Mouse (Mus musculus) megakaryocyte-erythroid progenitor cell, adult 5 weeks (primary cell): ENCODE measurements around the gene Slc39a5. TPM values are rescaled to one million over a fixed set of nuclear protein-coding genes. Genes with fewer than 3 reads are reported as not detected.

Source experiments
- polyA plus RNA-seq: library from polyadenylated mRNA; stranded (reverse); fragments of >175 nt; gene quantifications from 2 replicates; pipeline ENCODE4 v1.2.3, GENCODE M21; 2012

Slc39a5 gene
- 0.05 TPM in 1 of 2 replicates, not detected in the other for polyA plus RNA-seq

DNA sequence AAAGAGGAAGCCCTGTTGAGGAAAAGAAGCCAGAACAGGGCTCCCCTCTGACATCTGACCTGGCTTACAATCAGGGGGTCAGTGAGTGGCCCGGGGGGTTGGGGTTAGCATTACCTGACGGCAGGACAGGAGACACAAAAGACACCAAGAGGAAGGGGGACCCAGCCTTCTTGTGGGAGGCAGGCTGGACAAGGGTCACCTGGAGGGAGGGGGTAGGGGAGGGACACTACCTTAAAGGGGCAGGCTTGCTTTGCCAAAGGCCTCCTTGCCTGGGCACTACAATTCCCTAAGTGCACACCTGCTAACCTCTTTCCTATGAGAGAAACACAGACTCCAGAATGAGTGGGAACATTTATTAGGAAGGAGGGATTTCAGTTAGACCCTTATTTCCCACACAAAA, at the start of gene Slc39a5:
Gene Slc39a5 (minus strand): TSS at position 174 of the 400 bp plus-strand sequence.

DNA sequence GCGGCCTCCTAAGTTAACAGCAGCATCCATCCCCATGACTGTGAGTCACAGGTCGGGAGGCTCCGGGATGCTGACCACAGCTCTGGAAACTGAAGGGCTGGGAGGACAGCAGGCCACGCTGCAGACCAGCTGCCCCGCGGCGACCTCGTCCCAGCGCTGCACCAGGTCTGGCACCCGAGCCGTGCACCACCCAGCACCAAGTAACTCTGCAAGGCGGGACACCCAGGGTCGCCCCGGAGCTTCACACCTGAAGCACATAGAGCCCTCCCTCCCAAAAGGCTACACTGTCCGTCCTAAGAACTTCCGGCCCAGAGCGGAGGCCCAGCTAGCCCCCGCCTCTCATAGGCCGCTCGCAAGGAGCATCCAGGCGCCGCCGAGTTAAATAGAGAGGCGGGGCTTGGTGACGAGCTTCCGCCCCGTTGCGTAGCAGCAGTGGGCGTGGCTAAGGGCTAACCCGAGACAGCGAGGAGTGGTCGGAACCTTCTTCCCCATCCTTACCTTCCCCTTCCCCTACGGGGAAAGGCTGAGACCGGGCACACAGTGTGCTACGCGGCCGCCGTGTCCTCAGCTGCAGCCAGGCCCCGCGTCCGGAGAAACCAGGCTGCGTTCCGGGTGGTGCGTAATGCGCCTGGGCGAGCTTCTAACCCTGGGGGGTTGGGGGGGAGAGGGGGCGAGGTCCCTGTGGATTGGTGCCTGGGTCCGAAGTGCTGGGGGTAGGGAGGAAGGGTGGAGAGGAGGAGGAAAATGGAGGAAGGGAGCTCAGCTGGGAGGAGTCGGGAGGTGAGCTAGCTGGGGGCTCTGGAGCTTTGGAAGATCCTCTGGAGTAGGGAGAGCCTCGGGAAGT, 10.4 kb upstream of the Slc39a5 start, which contains the start of the genes Nabp2 and Rnf41:
Gene Nabp2 (minus strand): TSS at position 282 of the 844 bp plus-strand sequence.
Gene Rnf41 (plus strand): TSS at position 447 of the 844 bp plus-strand sequence.

DNA sequence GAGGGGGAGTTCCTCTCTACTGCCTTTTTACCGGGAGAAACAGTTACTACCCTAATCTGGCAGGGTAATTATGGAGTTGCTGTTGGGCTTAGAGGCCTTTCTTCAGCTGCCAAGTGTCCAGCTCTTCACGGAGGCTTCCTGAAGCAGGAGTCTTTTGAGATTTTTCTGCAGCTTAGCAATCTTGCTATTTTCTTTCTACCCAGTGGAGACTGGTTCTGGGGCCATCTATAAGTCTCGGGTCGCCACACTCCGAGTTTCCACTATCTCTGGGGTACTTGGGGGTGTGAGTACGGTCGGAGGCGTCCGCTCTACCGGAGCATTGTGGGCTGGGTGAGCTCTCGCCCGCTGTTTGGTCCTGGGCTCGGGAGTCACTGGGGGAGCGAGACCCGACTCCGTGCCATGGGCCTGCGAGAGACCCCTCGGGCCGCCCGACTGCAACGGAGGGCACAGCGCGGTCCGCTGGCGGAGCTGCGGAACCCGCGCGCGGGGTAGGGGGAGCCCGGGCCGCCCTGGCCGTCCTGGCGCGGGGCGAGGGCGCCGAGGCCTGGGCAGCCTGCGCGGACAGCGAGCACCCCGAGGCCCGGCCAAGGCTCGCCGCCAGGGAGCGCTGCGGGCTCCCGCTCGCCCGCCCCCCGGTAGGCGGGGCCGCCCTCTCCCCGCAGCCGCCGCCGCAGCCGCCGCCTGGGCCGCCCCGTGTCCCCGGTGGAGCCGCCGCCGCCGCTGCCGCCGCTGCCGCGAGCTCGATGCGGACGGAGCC, 24.4 kb downstream of the Slc39a5 start, which contains the start of gene Ankrd52:
Gene Ankrd52 (plus strand): TSS at position 661 of the 757 bp plus-strand sequence.

DNA sequence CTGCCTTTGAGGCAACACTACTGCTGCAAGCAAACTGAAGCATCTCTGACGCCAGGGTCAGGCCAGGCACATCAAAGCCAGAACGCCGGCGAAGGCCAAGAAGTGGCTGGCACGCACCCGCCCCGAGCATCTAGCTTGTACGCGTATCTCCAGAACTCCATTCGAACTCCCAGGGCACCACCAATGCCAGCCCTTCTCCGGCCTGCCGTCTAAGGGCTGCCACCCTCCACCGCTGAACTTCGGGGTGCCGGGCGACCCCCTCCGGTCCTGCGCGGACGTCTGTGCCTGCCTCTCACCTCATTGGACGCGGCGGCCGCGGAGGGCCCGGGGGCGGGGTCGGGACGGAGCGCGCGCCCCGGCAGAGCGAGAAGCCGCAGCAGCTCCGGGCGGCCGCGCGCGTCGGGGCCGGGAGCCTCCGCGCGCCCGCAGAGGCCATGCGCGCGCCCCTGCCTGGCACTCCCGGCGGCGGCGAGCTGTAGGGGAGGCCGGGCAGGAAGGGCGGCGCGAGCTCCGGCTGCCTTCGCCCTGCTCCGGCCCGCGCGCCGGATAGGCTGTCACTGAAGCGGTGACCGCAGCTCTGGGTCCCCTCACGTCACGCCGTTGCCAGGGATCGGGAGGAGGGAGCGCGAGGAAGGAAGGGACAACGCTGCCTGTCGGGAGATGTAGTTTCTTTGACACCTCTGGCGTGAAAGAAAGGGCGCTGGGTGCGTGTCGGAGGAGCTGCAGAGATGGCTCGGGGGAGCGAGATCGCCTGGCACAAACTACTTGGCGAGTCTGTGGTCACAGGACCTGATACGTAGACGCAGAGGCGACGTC, 32.4 kb downstream of the Slc39a5 start, which contains the start of gene Coq10a:
Gene Coq10a (minus strand): TSS at position 596 of the 816 bp plus-strand sequence.

Other genes with a start within 250 kb of the Slc39a5 start
- 6.4 and 7.7 TPM in 2 replicates for gene Rbms2, start 220.9 kb downstream of the Slc39a5 start, polyA plus RNA-seq
- 1.2 and 2.4 TPM in 2 replicates for gene Gls2, start 206.8 kb downstream of the Slc39a5 start, polyA plus RNA-seq
- 2.2 and 3.2 TPM in 2 replicates for gene Spryd4, start 189.4 kb downstream of the Slc39a5 start, polyA plus RNA-seq
- gene Mip, start 175.4 kb downstream of the Slc39a5 start, polyA plus RNA-seq = 0.21 and 0.27 TPM in 2 replicates
- gene Timeless, start 169.2 kb downstream of the Slc39a5 start, polyA plus RNA-seq = 37.8 and 58.1 TPM in 2 replicates
- gene Apon, start 147.1 kb downstream of the Slc39a5 start, polyA plus RNA-seq = 0.14 and 0.30 TPM in 2 replicates
- 0.05 and 0.19 TPM in 2 replicates for gene Apof, start 132.6 kb downstream of the Slc39a5 start, polyA plus RNA-seq
- gene Stat2, start 130.7 kb downstream of the Slc39a5 start, polyA plus RNA-seq = 17.2 and 18.9 TPM in 2 replicates
- 0.32 and 0.37 TPM in 2 replicates for gene Il23a, start 102.5 kb downstream of the Slc39a5 start, polyA plus RNA-seq
- gene Pan2, start 97.9 kb downstream of the Slc39a5 start, polyA plus RNA-seq = 4.0 and 4.9 TPM in 2 replicates
- gene Cnpy2, start 78.8 kb downstream of the Slc39a5 start, polyA plus RNA-seq = 92.5 and 111 TPM in 2 replicates
- gene Cs, start 63.5 kb downstream of the Slc39a5 start, polyA plus RNA-seq = 29.3 and 29.5 TPM in 2 replicates
- 8.1 TPM in 2 replicates for gene Coq10a, start 32.2 kb downstream of the Slc39a5 start, polyA plus RNA-seq
- gene Ankrd52, start 24.1 kb downstream of the Slc39a5 start, polyA plus RNA-seq = 65.0 and 67.0 TPM in 2 replicates
- 201 and 217 TPM in 2 replicates for gene Nabp2, start 10.3 kb upstream of the Slc39a5 start, polyA plus RNA-seq
- 15.5 and 16.3 TPM in 2 replicates for gene Rnf41, start 10.4 kb upstream of the Slc39a5 start, polyA plus RNA-seq
- 197 and 236 TPM in 2 replicates for gene Smarcc2, start 58.0 kb upstream of the Slc39a5 start, polyA plus RNA-seq
- 457 and 543 TPM in 2 replicates for gene Myl6, start 92.9 kb upstream of the Slc39a5 start, polyA plus RNA-seq
- gene Myl6b, start 97.5 kb upstream of the Slc39a5 start, polyA plus RNA-seq = 18.3 and 25.9 TPM in 2 replicates
- 147 and 159 TPM in 2 replicates for gene Esyt1, start 124.6 kb upstream of the Slc39a5 start, polyA plus RNA-seq
- gene Zc3h10, start 146.5 kb upstream of the Slc39a5 start, polyA plus RNA-seq = 33.5 and 34.0 TPM in 2 replicates
- 8,366 and 9,270 TPM in 2 replicates for gene Rpl41, start 148.1 kb upstream of the Slc39a5 start, polyA plus RNA-seq
- gene Pa2g4, start 164.8 kb upstream of the Slc39a5 start, polyA plus RNA-seq = 508 and 557 TPM in 2 replicates
- 0.46 and 0.58 TPM in 2 replicates for gene Erbb3, start 188.4 kb upstream of the Slc39a5 start, polyA plus RNA-seq
- 4,910 and 5,054 TPM in 2 replicates for gene Rps26, start 225.5 kb upstream of the Slc39a5 start, polyA plus RNA-seq
- gene Ikzf4, start 244.8 kb upstream of the Slc39a5 start, polyA plus RNA-seq = 0.13 and 0.15 TPM in 2 replicates